Mouse (Mus musculus): ENCODE data around the gene Fndc10.
"Not testable (repeated sequence)": the region's sequence is repeated elsewhere in the genome, so short reads cannot be mapped to it uniquely, and the experiment has no call there.

The Fndc10 gene

DNA sequence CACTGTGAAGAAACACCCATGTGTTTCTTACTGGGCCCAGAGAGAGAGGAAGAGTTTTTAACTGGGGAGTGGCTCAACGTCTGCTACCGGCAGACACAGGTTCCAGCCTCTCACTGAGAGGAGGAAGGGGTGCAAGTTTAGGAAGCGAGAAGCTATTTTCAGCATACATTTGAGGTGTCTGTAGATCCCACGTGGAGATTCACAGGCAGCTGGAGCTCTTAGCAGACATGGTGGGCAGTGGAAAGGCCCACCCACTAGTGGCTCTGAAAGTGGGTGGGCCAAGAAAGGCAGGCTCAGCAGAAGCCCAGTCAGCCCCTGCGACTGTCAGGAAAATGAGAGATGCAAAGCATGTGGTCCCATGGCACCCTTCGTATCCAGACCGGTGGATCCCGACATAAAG is 44.1 kb downstream of the Fndc10 start:
- DNase-seq, result no peak

DNA sequence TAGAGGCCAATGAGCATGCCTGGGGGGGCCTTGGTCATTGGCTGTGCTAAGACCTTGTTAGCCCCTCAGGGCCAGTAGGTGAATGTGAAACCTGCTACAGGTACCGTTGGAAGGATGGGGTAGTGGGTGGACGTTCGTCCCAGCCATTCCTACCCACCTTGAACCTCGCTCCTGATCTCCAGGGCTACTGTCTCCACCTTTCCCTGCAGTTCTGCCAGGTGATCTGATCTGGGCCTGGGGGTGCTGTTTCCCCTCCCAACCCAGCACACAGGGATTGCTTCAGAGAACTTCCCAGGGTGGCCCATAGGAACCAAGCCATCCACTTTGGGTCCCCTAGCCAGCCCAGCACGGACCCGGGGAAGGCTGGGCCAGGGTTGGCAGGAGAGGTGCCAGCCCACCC is 45.0 kb downstream of the Fndc10 start:
- peak; percentile 36 for DNase-seq

DNA sequence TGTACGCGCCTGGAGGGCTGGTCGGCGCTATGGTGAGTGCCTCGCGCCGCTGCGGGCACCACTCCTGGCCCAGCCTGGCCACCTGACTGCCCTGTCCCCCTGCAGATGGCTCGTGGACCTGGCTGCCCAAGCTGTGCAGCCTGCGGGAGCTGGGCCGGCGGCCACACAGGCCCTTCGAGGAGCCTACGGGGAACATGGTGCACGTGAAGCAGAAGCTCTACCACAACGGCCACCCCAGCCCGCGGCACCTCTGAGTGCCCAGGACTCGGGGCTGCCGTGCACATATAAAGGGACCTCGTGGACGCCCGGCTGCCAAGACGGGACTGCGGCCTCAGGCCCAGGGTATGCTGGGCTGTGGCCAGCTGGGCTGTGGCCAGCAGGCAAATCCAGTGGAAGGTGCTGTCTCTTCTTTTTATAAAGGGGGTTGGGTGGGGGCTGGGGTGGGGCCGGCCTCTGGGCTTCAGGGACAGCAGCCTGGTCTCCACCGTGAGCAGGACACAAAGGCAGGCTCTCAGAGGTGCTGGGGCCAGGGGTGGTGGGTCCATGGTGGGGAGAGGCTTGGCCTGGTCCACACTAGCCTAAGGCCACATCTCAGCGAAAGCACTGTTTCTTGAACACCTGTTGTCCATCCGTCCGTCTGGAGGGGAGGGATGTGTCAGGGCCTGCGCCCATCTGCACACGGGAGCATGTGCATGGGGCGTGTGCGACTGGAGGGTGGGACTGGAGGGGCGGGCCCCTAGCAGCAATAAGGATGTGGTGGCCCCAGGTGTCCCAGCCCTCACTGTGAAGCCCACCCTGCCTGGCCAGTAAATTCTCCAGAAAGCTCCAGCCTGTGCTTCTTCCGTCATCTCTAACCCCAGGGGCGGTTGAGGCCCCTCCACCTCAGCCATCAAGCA is 45.8 kb downstream of the Fndc10 start:
- DNase-seq, result peak; percentile 75

DNA sequence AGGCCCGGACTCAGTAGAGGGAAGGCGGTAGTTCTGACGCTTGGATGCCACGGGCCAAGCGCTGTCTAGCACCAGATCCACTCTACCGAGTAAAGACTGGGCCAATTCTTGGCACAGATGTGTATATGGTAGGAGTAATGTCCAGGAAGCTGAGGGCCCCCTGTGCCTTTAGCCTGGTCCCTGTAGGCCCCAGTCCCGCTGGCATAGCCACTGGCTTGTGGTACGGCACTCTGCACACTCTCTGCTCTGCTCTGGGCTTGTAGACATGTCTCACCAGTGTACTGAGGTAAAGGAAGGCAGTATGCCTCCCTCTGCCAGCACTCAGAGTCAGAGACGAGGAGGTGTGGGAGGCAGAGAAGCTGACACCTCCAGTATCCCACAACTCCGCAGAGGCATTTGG is 46.5 kb downstream of the Fndc10 start:
- not testable (repeated sequence) for DNase-seq

DNA sequence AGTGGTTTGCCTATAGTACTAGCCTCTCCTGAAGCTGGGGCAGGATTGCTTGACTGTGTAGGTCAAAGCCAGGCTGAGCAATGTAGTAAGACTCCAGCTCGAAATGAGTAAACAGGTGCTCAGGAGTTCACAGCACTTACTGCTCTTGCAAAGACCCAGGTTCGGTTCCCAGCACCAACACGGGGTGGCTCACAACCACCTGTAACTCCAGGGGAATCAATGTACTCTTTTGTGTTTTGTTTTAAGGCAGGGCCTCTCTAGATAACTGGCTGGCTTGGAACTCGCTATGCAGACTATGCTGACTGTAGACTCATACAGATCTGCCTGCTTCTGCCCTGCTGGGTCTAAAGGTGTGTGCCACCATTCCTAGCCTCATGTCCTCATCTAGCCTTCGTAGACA is 48.5 kb downstream of the Fndc10 start:
- DNase-seq, result no peak

DNA sequence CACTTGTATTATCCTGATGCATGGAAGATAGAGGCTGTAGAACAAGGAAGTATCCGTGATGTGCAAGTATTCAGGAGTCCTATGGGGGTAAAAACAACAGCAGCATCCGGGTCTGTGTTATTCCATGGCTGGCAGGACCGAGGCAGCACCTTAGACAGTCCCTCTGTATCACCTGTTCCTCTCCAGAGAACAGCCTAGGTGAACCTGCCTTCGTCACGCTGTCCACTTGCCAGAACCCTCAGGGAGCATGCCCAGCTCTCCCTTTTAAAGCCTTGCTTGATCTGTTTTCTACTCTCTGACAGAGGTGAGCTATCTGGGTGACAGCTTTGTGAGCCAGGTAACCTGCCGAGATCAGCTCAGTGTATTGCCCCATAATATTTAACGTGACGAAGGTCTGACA is 50.3 kb downstream of the Fndc10 start:
- peak; percentile 54 for DNase-seq

DNA sequence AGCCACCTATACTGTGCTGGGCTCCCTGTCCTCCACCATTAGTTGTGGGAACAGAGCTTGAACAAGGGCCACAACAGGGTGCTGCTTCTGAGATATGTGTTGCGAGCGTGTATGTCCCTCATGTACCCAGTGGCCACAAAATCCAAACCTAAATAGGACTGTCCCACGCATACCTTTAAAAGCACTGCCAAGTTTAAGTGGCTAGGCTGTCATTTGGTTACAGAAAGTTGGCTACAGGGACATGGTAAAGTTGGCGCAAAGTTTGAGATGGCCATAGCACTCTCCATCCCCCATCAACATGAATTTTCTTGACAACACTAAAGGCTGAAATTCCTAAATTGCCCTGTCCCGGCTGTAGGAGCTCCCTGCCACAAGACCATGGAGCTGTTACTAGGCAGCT is 51.0 kb downstream of the Fndc10 start:
- no peak for DNase-seq
